Mouse (Mus musculus) forebrain, postnatal 0 days (tissue): ENCODE results near the gene Gm5134. TPM values are rescaled to one million over a fixed set of nuclear protein-coding genes. Genes with fewer than 3 reads are reported as not detected.

Source experiments
- ATAC-seq: fragments of 200-750 bp; cut with Nextera tagmentation; 2 replicates; pipeline ENCODE4 v1.8.0; 2017; ENCODE audit warnings: mild to moderate bottlenecking, moderate library complexity
- DNase-seq: peaks from one replicate; pipeline ENCODE4 v3.0.0-alpha.2; 2015
- H3K27ac ChIP-seq: fragments of 300-500 bp; sonication (generic); 2 replicates; pipeline ENCODE4 v1.5.1; 2014; ENCODE audit warnings: low read depth, mild to moderate bottlenecking, antibody characterized with exemption, low read length, moderate library complexity, mixed read lengths
- H3K27me3 ChIP-seq: fragments of 300-500 bp; sonication (generic); 2 replicates; pipeline ENCODE4 v1.6.1; 2014; ENCODE audit warnings: mild to moderate bottlenecking, low read length, mixed read lengths; ENCODE audit not compliant: insufficient read depth
- H3K36me3 ChIP-seq: fragments of 300-500 bp; sonication (generic); 2 replicates; pipeline ENCODE4 v1.6.1; 2014; ENCODE audit warnings: mild to moderate bottlenecking, moderate library complexity; ENCODE audit not compliant: insufficient read depth
- H3K4me1 ChIP-seq: fragments of 300-500 bp; sonication (generic); 2 replicates; pipeline ENCODE4 v1.6.1; 2014; ENCODE audit warnings: antibody characterized with exemption; ENCODE audit not compliant: insufficient read depth
- H3K4me2 ChIP-seq: fragments of 300-500 bp; sonication (generic); 2 replicates; pipeline ENCODE4 v1.6.1; 2014; ENCODE audit warnings: low read depth, mild to moderate bottlenecking, moderate library complexity
- H3K4me3 ChIP-seq: fragments of 300-500 bp; sonication (generic); 2 replicates; pipeline ENCODE4 v1.5.1; 2014; ENCODE audit warnings: low read depth, low read length, mixed read lengths
- H3K9ac ChIP-seq: fragments of 300-500 bp; sonication (generic); 2 replicates; pipeline ENCODE4 v1.6.1; 2014; ENCODE audit warnings: mild to moderate bottlenecking
- H3K9me3 ChIP-seq: fragments of 300-500 bp; sonication (generic); 2 replicates; pipeline ENCODE4 v1.6.1; 2016; ENCODE audit warnings: low read length
- CTCF ChIP-seq: sonication (generic); IDR thresholded peaks from 2 replicates; pipeline ENCODE4 v1.5.1; 2016; ENCODE audit warnings: antibody characterized with exemption, control low read depth, low read depth
- WGBS: fragments of 180-500 bp; shearing (Covaris S2); extraction: QIAGEN DNeasy Blood & Tissue Kit; methylation state at CpG from one replicate; pipeline ENCODE4 v1.1.7; 2014; 5-methylcytosine and 5-hydroxymethylcytosine counted together
- polyA plus RNA-seq: library from polyadenylated mRNA; unstranded; fragments of >200 nt; fragmentation: Nextera tagmentation; extraction: Ambion mirVana; gene quantifications from 2 replicates; pipeline ENCODE4 v1.2.1, GENCODE M21; 2015
- total RNA-seq: library from RNA; depleted of rRNA; stranded (reverse); fragments of >200 nt; gene quantifications from 2 replicates; pipeline ENCODE4 v1.2.3, GENCODE M21; 2014

The Gm5134 gene
- total and polyA plus RNA-seq, 2 experiments from 2014 or later, result not detected

DNA sequence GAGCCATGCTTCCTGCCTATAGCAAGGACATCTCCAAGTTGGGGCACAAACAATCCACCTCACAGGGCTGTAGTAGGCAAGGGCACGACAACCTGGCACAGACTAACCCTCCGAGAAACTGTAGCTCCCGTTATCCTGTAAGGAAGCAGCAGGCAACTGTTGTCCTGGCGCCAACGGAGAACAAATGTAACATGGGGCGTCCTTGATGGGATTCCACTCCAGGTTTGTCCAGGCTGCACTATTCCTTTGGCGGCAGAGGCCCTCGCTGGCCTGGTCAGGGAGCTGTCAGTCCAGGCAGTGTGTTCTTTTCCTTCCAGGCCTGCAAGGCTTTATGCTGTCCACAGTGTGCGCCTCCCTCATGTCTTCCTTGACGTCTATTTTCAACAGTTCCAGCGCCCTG, 41.1 kb downstream of the Gm5134 start:
- 73% methylated on average over 11 of the region's 11 CpGs for WGBS
- ATAC-seq, result no peak
- no peaks in the 10 kb centered on the region for H3K4me1 ChIP-seq

DNA sequence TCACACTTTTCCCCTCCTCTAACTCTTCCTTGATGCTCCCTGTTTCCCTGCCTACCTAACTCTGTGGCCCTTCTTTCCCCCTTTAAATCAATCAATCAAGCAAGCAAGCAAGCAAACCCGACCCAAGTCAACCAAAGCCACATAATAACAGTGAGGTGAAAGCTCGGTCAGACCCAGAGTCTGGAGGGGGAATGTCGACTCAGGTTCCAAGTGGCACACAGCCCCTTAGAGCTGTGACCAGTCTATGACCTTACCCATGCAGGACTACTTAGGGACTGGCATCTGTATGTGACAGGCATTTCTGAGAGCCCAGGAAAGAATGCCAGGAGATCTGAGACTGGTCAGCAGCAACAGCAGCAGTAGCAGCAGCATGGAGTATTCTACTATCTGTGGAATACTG, 42.0 kb downstream of the Gm5134 start:
- DNase-seq, result no peak
- WGBS, result 72% methylated on average over 3 of the region's 3 CpGs
- H3K27ac ChIP-seq, result no peak overlapping the region

More for the DNA sequence above, 41.1 kb downstream of the Gm5134 start:
- Histone ChIP-seq H3K4me2 (no peak overlapping the region), H3K27me3 (no peaks in the 10 kb centered on the region), H3K27ac (no peak overlapping the region; the same call in 1 of the 2 replicates), H3K4me3 (no peak overlapping the region), H3K9me3 (no peaks in the 10 kb centered on the region), H3K9ac (no peak overlapping the region), H3K36me3 (no peaks in the 10 kb centered on the region)
- TF ChIP-seq CTCF, result no peak
- DNase-seq, result no peak

DNA sequence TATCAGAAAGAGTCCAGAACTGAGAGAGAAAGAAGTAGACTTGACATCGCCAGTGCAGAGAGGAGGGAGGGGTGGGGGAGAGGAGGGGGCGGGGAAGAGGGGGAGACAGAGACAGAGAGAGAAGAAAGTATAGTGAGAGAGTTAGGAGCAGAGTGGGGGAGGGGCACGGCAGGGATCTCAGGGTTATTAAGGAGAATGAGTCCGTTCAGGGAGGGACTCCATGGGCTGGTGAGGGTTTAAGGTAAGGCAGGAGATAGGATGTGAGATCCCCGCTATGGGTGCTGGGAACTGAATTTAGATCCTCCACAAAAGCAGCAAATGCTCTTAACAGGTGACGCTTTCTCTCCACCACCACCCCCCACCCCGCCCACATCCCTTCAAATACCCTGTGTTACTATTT, 46.8 kb downstream of the Gm5134 start:
- 28% methylated on average over 7 of the region's 7 CpGs for WGBS
- no peak overlapping the region for H3K27ac ChIP-seq
- H3K4me3 ChIP-seq, result no peak overlapping the region
- ATAC-seq (no peak), DNase-seq (no peak)
- no peak overlapping the region for H3K4me2 ChIP-seq
- H3K4me1 ChIP-seq, result 0 out of 2 replicates have a peak, but pooled peaks cover 3% of the 10 kb centered on the region
- H3K36me3 ChIP-seq, result no peaks in the 10 kb centered on the region
- H3K9me3 ChIP-seq, result no peaks in the 10 kb centered on the region
- no peak overlapping the region for H3K9ac ChIP-seq
- TF ChIP-seq CTCF, result no peak
- no peaks in the 10 kb centered on the region for H3K27me3 ChIP-seq

More for the DNA sequence above, 42.0 kb downstream of the Gm5134 start:
- no peak for TF ChIP-seq CTCF
- Histone ChIP-seq H3K9me3 (no peaks in the 10 kb centered on the region), H3K27me3 (no peaks in the 10 kb centered on the region), H3K4me1 (no peaks in the 10 kb centered on the region), H3K36me3 (no peaks in the 10 kb centered on the region), H3K4me3 (no peak overlapping the region), H3K9ac (no peak overlapping the region), H3K4me2 (no peak overlapping the region)
- ATAC-seq, result no peak

- WGBS, result 12% methylated on average over 3 of the region's 3 CpGs
- H3K36me3 ChIP-seq, result no peaks in the 10 kb centered on the region
- TF ChIP-seq CTCF, result no peak
- no peaks in the 10 kb centered on the region for H3K9me3 ChIP-seq
- H3K4me2 ChIP-seq, result no peak overlapping the region
- H3K9ac ChIP-seq, result no peak overlapping the region
- no peaks in the 10 kb centered on the region for H3K27me3 ChIP-seq
- ATAC-seq, result no peak; the same call in 1 of the 2 replicates
- H3K4me3 ChIP-seq, result no peak overlapping the region
- 0 out of 2 replicates have a peak, but pooled peaks cover 3% of the 10 kb centered on the region for H3K4me1 ChIP-seq
- peak; percentile 24 for DNase-seq
- H3K27ac ChIP-seq, result no peak overlapping the region
Observed at GRCm38 (mm10) chr10:76002101-76002521, 47.8 kb downstream of the Gm5134 start.

DNA sequence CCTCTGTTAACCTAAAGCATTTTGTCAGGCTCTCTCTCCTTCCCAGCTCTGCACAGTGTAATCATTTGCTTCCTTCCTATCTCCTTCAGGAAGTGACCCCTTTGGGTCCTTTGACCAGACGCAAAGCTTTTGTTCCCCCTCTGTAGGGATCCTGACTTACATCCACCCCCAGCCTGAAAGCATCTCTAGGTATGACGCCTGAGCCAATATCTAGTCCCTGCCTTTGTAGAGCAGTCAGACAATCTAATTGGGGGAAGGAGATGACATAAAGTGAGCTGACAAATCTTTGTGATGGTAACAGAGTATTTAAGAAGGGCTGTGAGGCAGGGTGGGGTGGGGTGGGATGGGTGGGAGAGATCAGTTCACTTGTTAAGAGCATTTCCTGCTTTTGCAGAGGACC, 48.3 kb downstream of the Gm5134 start:
- Histone ChIP-seq H3K36me3 (no peaks in the 10 kb centered on the region), H3K4me1 (0 out of 2 replicates have a peak, but pooled peaks cover 3% of the 10 kb centered on the region), H3K27ac (no peak overlapping the region), H3K4me3 (no peak overlapping the region), H3K9ac (no peak overlapping the region), H3K27me3 (no peaks in the 10 kb centered on the region), H3K4me2 (no peak overlapping the region), H3K9me3 (no peaks in the 10 kb centered on the region)
- no peak for TF ChIP-seq CTCF
- no peak for DNase-seq
- 18% methylated on average over 2 of the region's 2 CpGs for WGBS
- no peak for ATAC-seq

GRCm38 (mm10) chr10:76003221-76003620, 48.9 kb downstream of the Gm5134 start:
- Histone ChIP-seq H3K4me2 (no peak overlapping the region), H3K4me3 (no peak overlapping the region), H3K36me3 (no peaks in the 10 kb centered on the region), H3K27me3 (no peaks in the 10 kb centered on the region), H3K4me1 (0 out of 2 replicates have a peak, but pooled peaks cover 3% of the 10 kb centered on the region), H3K9me3 (no peaks in the 10 kb centered on the region), H3K9ac (no peak overlapping the region), H3K27ac (no peak overlapping the region)
- WGBS, result 87% methylated on average over 2 of the region's 2 CpGs
- TF ChIP-seq CTCF, result no peak
- DNase-seq (no peak), ATAC-seq (no peak)

DNA sequence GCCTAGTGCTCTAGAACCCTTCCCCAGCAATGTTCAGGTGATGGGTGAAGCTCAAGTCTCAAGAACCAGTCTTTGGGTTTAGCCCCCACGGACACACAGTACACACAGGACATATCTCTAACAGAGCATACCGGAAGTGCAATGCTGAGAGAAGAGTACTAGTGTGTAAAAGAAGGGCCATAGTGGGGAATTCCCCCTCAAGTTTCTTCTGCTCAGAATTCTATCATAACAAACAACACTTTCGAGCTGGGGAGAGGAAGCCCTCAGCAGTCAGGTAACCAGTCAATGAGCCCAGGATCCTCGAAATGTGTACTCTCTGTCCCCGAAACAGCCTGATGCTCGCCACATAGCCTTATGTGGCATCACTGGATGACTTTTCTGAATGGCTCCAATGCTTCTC, 52.1 kb downstream of the Gm5134 start:
- Histone ChIP-seq H3K36me3 (no peaks in the 10 kb centered on the region), H3K4me2 (no peak overlapping the region), H3K9ac (no peak overlapping the region), H3K4me3 (no peak overlapping the region), H3K27me3 (no peaks in the 10 kb centered on the region), H3K27ac (no peak overlapping the region), H3K4me1 (0 out of 2 replicates have a peak, but pooled peaks cover 3% of the 10 kb centered on the region), H3K9me3 (no peaks in the 10 kb centered on the region)
- ATAC-seq, result no peak
- no peak for TF ChIP-seq CTCF
- 88% methylated on average over 6 of the region's 6 CpGs for WGBS
- no peak for DNase-seq
